Mouse (Mus musculus) erythroblast, adult 5-6 weeks (primary cell): ENCODE data around the gene Hist1h4i. TPM values are rescaled to one million over a fixed set of nuclear protein-coding genes. Genes with fewer than 3 reads are reported as not detected.
"Not testable (repeated sequence)": the region's sequence is repeated elsewhere in the genome, so short reads cannot be mapped to it uniquely, and the experiment has no call there.

Experiments
- ATAC-seq: replicated peaks from 2 replicates; pipeline ENCODE4 v1.8.0; 2016; ENCODE audit warnings: moderate number of reproducible peaks, mild to moderate bottlenecking, moderate TSS enrichment, inconsistent platforms; ENCODE audit not compliant: poor library complexity, low FRiP score, severe bottlenecking
- total RNA-seq, 2 experiments: library from RNA; stranded (forward) in 1 of 2; stranded (reverse) in 1 of 2; fragments of 150-400 nt in 1 of 2; fragments of 200-764, 138-1000 nt in 1 of 2; gene quantifications; 2 replicates each; pipeline versions ENCODE4 v1.2.3 to v1.2.4; 2015 to 2017; ENCODE audit warnings: low replicate concordance in 2 of 2

The Hist1h4i gene
- 32.4 and 38.2 TPM in 2 replicates for total RNA-seq (2015; ENCODE audit: low replicate concordance)
- 129 and 151 TPM in 2 replicates for total RNA-seq (2017; ENCODE audit: low replicate concordance)

DNA sequence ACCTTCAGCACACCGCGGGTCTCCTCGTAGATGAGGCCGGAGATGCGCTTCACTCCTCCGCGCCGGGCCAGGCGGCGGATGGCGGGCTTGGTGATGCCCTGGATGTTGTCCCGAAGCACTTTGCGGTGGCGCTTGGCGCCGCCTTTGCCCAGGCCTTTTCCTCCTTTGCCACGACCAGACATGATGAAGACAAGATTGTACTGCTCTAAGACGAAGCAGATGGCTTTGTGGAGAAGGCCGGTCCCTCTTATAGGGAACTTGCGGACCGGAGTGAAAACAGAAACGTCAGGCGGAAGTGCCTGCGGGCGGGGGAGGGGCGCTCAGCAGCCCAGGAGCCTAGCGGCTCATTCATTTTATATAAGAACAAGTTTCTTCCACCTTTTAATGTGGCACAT lies at the start of gene Hist1h4i:
Hist1h4i (minus strand) TSS at position 221 of the 395 bp plus-strand sequence.
- ATAC-seq, result peak; percentile 53

DNA sequence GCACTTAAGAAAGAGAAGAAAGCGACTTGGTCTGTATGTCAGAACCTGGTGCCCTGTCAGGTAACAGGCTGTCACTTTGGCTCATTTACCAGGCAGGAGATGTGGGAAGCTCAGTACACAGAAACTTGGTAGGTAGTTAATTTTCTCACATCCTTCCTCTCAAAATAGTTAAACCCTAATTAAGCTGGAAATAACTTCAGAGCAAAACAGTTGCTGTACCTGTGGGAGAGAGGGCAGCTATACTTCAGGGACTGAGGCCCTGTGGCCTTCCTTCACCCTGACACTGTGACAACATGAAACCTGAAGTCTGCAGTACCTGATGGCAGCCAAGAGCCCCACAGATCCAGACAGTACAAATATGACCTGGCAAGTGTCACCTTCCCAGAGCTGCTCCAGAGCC lies 43.0 kb upstream of the Hist1h4i start, which contains the start of gene Vmn1r188:
Vmn1r188 (plus strand) TSS at position 301 of the 400 bp plus-strand sequence.
- ATAC-seq, result not testable (repeated sequence)

DNA sequence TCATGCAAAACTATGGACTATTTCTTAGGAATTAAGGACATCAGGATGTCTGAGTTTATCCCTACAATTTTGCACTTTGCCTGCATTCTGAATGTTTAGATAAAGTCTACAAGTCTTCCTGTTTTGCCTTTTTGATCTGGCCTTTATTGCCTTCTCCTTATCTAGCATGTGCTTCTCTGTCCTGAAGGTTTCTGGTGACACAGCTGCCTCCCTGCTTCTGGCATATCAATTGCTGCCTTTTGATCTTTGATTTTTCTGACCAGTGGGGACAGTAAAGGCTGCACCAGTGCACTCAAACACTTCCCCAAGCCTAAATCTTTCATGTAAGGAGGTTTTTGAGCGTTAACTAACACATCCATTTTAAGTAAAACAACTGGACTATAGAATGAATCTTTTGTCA lies 22.3 kb upstream of the Hist1h4i start:
- ATAC-seq, result no peak

DNA sequence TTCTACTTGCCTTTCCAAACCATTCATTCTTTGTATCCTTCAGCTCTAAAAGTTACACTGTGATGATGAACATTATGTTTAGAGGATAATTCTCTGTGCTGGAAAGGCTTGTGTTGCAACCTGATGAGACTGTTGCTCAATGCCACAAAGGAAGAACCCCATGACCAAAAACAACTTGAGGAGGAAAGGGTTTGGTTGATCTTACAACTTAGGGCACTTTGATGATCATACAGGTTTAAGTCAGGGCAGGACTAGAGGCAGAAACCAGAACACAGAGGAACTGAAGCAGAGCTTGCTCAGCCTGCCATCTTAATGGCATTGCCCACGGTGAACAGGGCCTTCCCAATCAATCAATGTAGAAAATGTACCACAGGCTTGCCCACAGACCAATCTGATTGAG lies 20.3 kb upstream of the Hist1h4i start:
- no peak for ATAC-seq

DNA sequence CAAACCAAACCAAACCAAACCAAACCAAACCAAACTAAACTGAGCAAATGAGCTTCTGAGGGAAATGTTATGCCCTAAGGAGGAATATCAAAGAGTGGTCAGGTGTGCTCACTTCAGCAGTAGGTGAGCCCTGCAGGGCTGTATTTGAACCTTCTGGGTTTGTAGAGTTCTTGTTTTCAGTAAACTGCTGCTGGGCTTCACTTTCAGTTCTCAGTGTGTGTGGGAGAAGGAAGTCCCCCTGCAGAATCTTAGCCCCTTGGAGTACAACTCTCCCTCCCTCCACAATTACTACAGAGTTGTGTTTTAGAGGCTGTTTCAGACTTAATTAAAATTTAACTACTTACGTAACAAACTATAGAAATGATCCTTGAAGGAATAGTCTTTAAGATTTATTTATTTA lies 12.6 kb upstream of the Hist1h4i start:
- ATAC-seq, result no peak

DNA sequence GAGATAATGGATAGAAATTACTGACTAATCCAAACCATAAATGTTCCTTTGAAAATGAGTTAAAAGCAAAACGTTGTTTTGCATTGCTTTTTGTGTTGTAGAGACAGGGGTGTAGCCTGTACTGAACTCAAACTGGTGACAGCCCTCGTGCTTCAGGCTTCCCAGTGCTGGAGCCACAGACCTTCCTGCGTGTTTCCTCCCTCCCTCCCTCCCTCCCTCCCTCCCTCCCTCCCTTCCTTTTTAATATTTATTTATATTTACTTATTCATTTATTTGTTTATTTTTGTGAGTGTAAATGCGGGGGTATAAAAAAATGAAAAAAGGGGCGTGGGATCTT lies 10.3 kb upstream of the Hist1h4i start:
- ATAC-seq, result no peak

DNA sequence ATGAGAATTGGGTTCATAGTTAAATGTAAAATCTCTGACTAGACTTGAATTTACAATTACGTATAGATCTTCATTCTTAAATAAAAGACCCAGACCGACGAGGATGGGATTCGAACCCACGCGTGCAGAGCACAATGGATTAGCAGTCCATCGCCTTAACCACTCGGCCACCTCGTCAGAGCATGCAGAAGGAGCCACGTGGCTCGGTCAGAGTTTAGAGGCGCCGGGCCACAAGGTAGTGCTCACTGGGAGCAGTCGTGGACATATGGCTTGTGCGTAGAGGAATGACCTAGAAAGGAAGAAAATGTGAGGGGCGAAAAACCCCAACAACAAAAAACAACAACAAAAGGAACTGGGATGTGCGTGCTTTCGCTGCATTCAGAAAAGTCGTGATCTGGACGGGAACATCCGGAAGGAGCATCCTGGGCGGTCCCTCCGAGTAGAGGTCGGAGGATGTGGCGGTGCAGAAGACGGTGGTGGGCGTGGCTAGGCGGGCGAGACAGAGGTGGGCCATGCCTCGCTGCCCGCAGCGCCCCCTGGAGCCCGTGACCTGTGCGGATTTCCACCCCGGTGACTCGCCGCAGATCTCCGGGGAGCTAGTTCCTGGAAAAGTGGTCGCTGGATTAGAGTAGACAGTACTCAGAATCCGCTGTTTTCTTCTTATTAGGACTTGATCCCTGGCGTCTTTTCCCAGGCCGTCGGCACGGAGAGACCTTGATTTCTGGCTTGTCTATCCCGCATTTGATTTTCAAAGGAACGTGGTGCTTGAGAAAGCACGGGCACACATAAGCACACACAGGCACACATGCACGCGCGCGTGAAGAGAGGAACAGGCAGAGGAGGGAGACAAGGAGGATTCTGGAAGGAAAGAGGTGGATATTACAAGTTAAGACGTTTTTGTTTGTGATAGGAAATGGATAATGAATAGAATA lies 9.7 kb upstream of the Hist1h4i start:
- ATAC-seq, result peak; percentile 97

DNA sequence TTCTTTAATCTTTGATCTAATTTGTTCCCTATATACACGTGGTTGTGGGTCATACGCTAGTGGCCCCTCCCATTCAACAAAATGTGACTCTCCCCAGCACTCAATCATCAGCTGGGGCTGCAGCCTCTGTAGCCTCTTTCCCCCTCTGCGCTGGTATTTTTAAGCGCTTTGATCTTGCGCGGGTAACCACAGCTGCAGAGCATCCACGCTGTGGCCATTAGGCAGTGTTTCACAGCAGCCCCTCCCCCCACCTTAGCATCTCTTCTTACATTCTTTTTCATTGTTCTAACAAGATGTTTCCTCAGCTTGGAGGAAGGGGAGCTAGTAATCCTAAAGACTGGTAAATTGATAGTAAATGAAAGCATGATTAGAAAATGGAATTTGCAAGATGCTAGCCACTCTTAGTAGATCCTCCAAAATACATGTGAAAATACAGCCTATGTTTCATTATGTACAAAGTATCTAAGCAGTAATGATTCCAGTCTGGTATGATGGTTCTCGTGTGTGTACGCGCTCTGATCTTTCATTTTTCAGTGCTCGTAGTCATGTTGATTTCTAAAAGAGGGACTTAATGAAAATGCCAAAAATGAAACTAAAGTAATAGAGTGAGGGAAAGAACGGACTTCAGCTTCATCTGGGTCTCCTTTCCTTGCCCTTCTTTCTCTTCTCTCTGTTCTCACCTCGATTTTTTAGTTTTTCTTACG lies 8.7 kb upstream of the Hist1h4i start:
- ATAC-seq, result no peak

DNA sequence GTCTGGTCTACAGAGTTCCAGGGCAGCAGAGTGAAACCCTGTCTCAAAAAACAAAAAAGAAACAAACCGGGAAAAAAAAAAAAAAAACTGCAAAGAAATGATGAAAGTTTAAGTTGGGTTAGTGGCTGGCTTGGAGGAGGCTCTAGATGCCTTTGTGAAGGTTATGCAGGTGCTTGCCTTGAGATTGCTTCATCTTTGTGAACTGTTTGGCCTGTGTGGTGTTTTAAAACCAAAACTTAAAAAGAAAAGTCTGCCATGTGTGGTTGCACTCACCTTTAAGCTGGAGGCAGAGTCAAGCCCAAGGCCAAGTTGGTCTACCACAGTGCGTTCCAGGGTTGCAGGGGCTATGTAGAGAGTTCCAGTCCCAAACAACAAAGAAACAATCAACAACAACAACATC lies 7.9 kb upstream of the Hist1h4i start:
- no peak for ATAC-seq

DNA sequence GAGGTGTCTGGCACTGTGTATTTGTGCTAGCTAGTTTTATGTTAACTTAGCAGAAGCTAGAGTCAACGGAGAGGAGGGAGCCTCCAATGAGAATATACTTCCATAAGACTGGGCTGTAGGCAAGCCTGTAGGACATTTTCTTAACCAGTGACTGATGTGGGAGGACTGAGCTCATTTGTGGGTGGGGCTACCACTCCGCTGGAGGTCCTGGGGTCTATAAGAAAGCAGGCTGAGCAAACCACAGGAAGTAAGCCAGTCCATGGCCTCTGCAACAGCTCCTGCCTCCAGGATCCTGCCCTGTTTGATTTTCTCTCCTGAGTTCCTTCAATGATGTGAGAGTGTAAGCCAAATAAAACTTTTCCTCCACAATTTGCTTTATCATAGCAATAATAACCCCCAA lies 4.1 kb upstream of the Hist1h4i start:
- no peak for ATAC-seq

DNA sequence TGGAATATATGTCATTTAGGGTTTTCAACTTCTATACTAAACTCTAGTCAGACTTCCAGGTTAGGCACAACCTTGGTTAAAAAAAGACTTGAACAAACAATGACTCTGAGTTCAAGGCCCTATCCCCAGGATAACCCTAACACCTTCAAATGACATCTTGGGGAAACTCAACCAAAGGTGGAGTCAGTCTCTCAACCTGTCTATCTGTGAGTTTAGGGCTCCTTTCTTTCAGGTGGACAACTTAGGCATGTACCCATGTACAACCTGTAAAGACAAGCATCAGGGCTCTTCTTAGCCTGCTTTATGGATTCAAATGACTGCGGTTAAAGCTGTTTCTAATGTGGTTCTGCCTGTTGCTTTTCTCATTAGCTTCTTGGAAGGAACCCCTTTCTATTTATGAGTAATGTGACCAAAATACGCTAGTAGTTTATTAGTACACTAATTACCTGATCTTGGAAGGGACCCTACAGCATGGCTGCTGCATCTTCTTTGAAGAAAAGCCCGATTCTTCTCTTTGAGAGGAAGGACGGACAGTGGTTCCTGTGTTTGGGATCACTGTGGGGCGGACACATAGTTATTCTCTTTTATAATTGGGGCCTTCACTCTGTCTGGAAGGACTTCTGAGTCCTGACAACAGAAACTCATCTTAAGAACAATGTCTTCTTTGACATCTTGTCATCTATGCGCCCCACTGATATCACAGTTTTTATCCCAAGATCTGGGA lies 3.4 kb upstream of the Hist1h4i start:
- no peak for ATAC-seq

DNA sequence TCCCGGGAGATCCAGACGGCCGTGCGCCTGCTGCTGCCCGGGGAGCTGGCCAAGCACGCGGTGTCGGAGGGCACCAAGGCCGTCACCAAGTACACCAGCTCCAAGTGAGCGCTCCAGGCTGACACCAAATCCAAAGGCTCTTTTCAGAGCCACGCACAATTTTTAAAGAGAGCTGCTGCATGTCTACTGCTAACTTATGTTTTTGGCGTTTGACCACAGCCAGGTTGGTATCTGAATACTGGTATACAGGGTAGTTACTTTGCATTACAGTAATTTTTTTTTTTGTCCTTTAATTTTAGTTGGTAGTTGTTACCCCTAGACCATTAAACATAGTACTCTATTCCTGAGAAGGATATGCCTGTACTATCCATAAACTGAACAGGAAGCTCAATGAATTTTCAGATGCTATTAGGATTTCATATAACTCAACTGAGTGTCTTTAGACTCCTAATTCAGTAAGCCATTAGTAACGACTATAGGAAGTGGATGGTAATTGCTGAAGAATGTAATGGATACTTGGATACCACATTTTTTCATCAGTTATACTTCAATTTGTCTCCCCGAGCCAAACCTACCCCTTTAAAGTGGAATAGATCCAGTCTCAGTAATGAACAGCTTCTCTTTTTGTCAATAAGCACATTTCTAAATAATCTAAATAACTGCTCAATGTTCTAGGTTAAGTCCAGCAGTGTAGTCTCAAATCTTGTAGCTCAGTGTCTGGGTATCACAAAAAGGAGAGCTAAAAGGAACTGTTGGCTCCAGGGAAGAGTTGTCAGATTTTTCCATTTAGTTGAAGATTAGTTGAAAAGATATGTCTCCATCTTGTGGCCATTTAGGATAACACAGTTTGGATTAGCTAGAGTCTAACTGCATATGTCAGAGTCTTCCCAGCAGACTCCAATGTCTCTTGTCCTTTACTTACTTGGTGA lies 2.6 kb upstream of the Hist1h4i start:
- peak; percentile 45 for ATAC-seq

DNA sequence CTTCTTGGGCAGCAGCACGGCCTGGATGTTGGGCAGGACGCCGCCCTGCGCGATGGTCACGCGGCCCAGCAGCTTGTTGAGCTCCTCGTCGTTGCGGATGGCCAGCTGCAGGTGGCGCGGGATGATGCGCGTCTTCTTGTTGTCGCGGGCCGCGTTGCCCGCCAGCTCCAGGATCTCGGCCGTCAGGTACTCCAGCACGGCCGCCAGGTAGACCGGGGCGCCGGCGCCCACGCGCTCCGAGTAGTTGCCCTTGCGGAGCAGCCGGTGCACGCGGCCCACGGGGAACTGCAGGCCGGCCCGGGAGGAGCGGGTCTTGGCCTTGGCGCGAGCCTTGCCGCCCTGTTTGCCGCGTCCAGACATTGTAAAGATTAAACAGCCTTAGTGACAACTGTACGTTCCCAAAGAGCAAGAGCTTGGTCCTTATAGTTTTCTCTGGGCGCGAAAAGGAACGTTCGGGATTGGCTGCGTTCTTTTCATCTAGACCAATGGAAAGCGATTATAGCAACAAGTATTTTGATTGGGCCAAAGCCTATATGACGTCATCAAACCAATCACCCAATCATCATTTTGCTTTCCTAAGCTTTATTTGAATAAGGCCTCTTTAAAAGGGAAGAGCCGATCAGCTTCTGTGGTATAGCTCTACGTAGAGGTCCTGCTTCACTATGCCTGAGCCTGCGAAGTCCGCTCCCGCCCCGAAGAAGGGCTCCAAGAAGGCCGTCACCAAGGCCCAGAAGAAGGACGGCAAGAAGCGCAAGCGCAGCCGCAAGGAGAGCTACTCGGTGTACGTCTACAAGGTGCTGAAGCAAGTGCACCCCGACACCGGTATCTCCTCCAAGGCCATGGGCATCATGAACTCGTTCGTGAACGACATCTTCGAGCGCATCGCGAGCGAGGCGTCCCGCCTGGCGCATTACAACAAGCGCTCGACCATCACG lies 1.7 kb upstream of the Hist1h4i start, which contains the start of the genes Hist1h2ag and Hist1h2bj:
Hist1h2ag (minus strand) TSS at position 377 of the 935 bp plus-strand sequence.
Hist1h2bj (plus strand) TSS at position 647 of the 935 bp plus-strand sequence.
- ATAC-seq, result peak; percentile 77

DNA sequence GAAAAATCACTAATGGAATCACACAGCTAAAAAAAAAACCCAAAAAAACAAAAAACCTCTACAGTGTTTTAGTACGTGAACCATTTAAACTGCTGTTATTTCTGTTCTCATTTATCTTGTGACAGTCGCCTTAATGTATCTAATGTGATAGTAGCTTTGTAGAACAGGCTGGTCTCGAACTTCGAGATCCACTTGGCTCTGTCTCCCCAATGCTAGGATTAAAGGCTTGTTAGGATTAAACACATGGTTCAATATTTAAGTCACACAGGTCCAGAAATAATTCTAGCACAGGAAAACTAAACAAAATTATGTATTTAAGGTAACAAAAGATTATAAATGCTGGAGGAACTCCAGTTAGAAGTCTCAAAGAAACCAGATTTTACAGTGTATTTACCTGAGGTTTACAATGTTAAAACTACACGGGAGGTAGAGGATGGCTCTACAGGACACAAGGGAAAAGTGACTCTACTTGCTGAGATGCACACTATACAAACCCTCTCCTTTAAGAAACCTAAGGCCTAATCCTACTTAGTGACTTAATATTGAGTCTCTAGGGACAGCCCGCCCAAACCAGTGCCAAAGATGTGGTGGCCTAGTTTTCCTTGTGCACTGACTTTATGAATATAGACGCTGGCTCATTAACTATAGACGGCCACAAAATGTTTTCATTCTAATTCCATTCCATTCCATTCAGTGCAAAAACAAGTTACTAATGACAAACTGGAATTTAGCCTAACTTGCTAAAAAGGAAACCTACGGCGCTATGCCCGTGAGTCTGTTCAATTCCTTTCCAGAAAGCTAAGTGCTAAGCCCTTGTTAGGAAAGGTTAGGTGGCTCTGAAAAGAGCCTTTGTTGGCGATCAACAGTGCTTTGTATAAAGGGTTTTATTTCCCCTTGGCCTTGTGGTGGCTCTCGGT lies 747 bp upstream of the Hist1h4i start:
- ATAC-seq, result no peak; the same call in 1 of the 2 replicates

DNA sequence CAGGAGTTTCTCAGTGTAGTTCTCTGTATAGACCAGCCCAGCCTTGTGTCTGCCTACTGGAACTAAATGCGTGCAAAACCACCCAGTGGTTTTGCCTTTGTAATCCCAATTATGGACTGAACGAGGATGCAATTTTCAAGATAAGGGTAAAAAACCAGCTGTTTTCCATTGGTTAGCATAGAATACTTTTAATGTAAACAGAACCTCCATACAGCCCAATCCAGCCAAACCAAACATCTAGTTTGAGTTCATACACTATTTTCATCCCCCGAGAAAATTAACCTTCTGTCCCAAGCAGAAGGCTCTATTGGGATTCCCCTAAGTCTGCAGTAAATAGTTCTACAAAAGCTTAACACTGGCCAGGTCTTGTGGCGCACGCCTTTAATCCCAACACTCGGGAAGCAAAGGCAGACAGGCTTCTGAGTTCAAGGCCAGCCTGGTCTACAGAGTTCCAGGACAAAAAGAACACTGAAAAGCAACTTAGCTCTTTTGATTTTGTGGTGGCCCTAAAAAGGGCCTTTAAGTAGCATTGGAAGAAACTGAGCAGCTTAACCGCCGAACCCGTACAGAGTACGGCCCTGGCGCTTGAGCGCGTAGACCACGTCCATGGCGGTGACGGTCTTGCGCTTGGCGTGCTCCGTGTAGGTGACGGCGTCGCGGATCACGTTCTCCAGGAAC lies 559 bp downstream of the Hist1h4i start:
- peak; percentile 14 for ATAC-seq

DNA sequence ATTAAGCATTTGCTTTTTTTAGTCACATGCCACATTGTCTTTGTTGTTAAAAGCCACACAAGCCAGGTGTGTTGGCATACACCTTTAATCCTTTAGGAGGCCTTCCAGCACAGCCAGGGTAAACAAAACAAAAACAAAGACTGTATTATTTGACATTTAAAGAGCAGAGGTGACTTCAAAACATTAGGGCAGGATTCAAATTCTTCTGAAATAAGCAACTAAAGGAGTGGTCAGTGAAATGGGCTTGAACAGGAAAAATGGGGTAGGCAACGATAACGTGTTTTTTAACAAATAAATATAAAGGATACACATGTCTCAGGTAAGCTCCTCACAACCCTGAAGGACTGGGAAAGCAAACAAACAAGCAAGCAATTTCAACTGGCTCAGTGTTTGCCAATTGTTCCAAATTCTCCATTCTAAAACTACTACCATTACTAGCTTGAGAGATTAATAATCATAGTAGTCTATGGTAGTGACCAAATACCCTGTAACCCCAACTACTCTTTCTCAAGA lies 1.2 kb downstream of the Hist1h4i start:
- no peak for ATAC-seq
